In the genomic region with DNA sequence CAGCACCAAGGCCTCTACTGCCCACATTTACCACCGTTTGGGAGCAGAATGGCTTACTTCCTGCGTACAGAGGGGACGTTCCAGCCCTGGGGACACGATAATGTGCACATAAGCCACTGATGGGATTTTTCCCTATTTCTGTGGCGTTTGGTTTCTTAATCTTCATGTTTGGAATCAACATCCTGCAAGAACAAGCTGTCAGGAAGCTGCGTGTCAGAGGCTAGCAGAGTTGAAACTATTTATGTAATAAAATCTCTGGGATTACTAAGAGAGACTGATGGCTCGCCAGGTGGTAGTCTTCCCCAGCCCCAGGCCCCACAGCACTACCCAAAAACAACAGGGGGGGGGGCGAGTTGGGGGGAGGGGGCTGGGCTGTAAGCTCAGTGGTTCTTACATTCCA, we compare ENCODE assay signal across 15 mouse cellular contexts. TPM values are rescaled to one million over a fixed set of nuclear protein-coding genes. Genes with fewer than 3 reads are reported as not detected.
DNase-seq lines count a peak whose midpoint lies in the region; ATAC-seq and TF ChIP-seq lines count a peak whose summit lies in the region.
"Had no signal": no experiment of that assay in that cellular context is flagged by ENCODE, and none has a peak within 500 bp of the region (broad histone marks: within the 10 kb centered on the region; RNA-seq: fewer than 3 reads in every experiment).

No protein-coding gene starts in this region.

- peak overlapping the region; percentile 30 for H3K27ac ChIP-seq in heart, postnatal 0 days (ENCODE audit: low read depth)
- H3K27ac ChIP-seq in heart, embryonic 11.5 days (ENCODE audit: low read depth, low read length): no peak overlapping the region
- peak overlapping the region; percentile 77 for H3K27ac ChIP-seq in liver, adult 2 months (replicated peaks; ENCODE audit: insufficient read depth, low read depth, low read length)
- H3K27ac ChIP-seq in intestine, embryonic 15.5 days: peak overlapping the region; percentile 90
- H3K27ac ChIP-seq in liver, embryonic 15.5 days (replicated peaks): peak overlapping the region; percentile 73

- 43% methylated on average over 8 of the region's 8 CpGs for WGBS in heart, postnatal 0 days
- WGBS in heart, embryonic 11.5 days (ENCODE audit: insufficient replicate concordance): 60% methylated on average over 8 of the region's 8 CpGs
- WGBS in liver, adult 2 months: 12% methylated on average over 8 of the region's 8 CpGs
- 28% methylated on average over 8 of the region's 8 CpGs for WGBS in intestine, embryonic 15.5 days
- 63% methylated on average over 8 of the region's 8 CpGs for WGBS in liver, embryonic 15.5 days (ENCODE audit: insufficient replicate concordance)

- TF ChIP-seq POLR2A in liver, adult 2 months (IDR thresholded peaks at IDR 0.05; ENCODE audit: extremely low read depth, insufficient read depth, low read length): no peak

- TF ChIP-seq EP300 in heart, postnatal 0 days (IDR thresholded peaks at IDR 0.05; ENCODE audit: low read depth): no peak

- no peak overlapping the region for H3K9ac ChIP-seq in heart, postnatal 0 days (replicated peaks; ENCODE audit: low read depth, low read length)
- H3K9ac ChIP-seq in heart, embryonic 11.5 days (ENCODE audit: low read depth, low read length): no peak overlapping the region
- peak overlapping the region; percentile 51 for H3K9ac ChIP-seq in liver, adult 2 months (ENCODE audit: low read depth, low read length)
- H3K9ac ChIP-seq in intestine, embryonic 15.5 days: no peak overlapping the region
- H3K9ac ChIP-seq in liver, embryonic 15.5 days: no peak overlapping the region
- H3K9ac ChIP-seq: forebrain, postnatal 0 days had no signal

- no peak for DNase-seq in heart, postnatal 0 days (ENCODE audit: low spot score)
- DNase-seq in liver, adult 2 months (ENCODE audit: extremely low read depth, low read depth, low spot score): peak; percentile 43
- DNase-seq in liver: no peak
- DNase-seq: forebrain, postnatal 0 days; gastrocnemius, postnatal 36 days; right cerebral cortex, postnatal 25 days; thymus, postnatal 25 days had no signal

- no peaks in the 10 kb centered on the region for H3K36me3 ChIP-seq in heart, postnatal 0 days (replicated peaks; ENCODE audit: control insufficient read depth, insufficient read depth, low read length)
- H3K36me3 ChIP-seq in heart, embryonic 11.5 days (ENCODE audit: control insufficient read depth, insufficient read depth, low read length): no peaks in the 10 kb centered on the region
- H3K36me3 ChIP-seq in liver, adult 2 months (ENCODE audit: control insufficient read depth, insufficient read depth, low read length): no peaks in the 10 kb centered on the region
- no peaks in the 10 kb centered on the region for H3K36me3 ChIP-seq in intestine, embryonic 15.5 days
- 0 out of 2 replicates have a peak, but pooled peaks cover 2% of the 10 kb centered on the region for H3K36me3 ChIP-seq in liver, embryonic 15.5 days (replicated peaks)

- H3K9me3 ChIP-seq in heart, postnatal 0 days (replicated peaks; ENCODE audit: control insufficient read depth, low read length): no peaks in the 10 kb centered on the region
- H3K9me3 ChIP-seq in heart, embryonic 11.5 days (replicated peaks; ENCODE audit: control insufficient read depth, low read length): no peaks in the 10 kb centered on the region
- no peaks in the 10 kb centered on the region for H3K9me3 ChIP-seq in intestine, embryonic 15.5 days
- no peaks in the 10 kb centered on the region for H3K9me3 ChIP-seq in liver, embryonic 15.5 days (replicated peaks)
- H3K9me3 ChIP-seq: hindbrain, embryonic 10.5 days had no signal

- no peak overlapping the region for H3K4me3 ChIP-seq in heart, postnatal 0 days (ENCODE audit: low read depth, low read length)
- H3K4me3 ChIP-seq in heart, embryonic 11.5 days (ENCODE audit: low read depth, low read length): no peak overlapping the region
- H3K4me3 ChIP-seq in liver, adult 2 months (ENCODE audit: insufficient read depth, low read depth, low read length): no peak overlapping the region
- H3K4me3 ChIP-seq in intestine, embryonic 15.5 days (replicated peaks): no peak overlapping the region
- no peak overlapping the region for H3K4me3 ChIP-seq in liver, embryonic 15.5 days (replicated peaks)
- H3K4me3 ChIP-seq: hindbrain, embryonic 10.5 days had no signal

- no peak overlapping the region for H3K4me2 ChIP-seq in heart, postnatal 0 days (ENCODE audit: low read depth, low read length)
- no peak overlapping the region for H3K4me2 ChIP-seq in heart, embryonic 11.5 days
- H3K4me2 ChIP-seq in intestine, embryonic 15.5 days (replicated peaks): no peak overlapping the region
- H3K4me2 ChIP-seq in liver, embryonic 15.5 days: peak overlapping the region; percentile 30

- H3K27me3 ChIP-seq in heart, postnatal 0 days (ENCODE audit: control insufficient read depth, insufficient read depth, low read length): no peaks in the 10 kb centered on the region
- H3K27me3 ChIP-seq in heart, embryonic 11.5 days (ENCODE audit: control insufficient read depth, insufficient read depth, low read length): no peaks in the 10 kb centered on the region
- no peaks in the 10 kb centered on the region for H3K27me3 ChIP-seq in liver, adult 2 months (ENCODE audit: control insufficient read depth, insufficient read depth, low read length)
- H3K27me3 ChIP-seq in intestine, embryonic 15.5 days (replicated peaks): no peaks in the 10 kb centered on the region
- no peaks in the 10 kb centered on the region for H3K27me3 ChIP-seq in liver, embryonic 15.5 days

- peaks cover 59% of the 10 kb centered on the region for H3K4me1 ChIP-seq in heart, postnatal 0 days (ENCODE audit: control insufficient read depth, insufficient read depth)
- peaks cover 64% of the 10 kb centered on the region for H3K4me1 ChIP-seq in heart, embryonic 11.5 days (ENCODE audit: control insufficient read depth, insufficient read depth, low read length)
- H3K4me1 ChIP-seq in liver, adult 2 months (ENCODE audit: control insufficient read depth, insufficient read depth, low read length): peaks cover 57% of the 10 kb centered on the region
- H3K4me1 ChIP-seq in intestine, embryonic 15.5 days (replicated peaks): peaks cover 78% of the 10 kb centered on the region
- H3K4me1 ChIP-seq in liver, embryonic 15.5 days (replicated peaks): peaks cover 70% of the 10 kb centered on the region

- peaks cover 28% of the 10 kb centered on the region; the same call in 1 of the 2 replicates for H3K79me2 ChIP-seq in liver, adult 2 months (ENCODE audit: control insufficient read depth, insufficient read depth, low read length)

- no peak for TF ChIP-seq CTCF in heart, postnatal 0 days (IDR thresholded peaks at IDR 0.05; ENCODE audit: low read depth)
- no peak for TF ChIP-seq CTCF in liver, adult 2 months (IDR thresholded peaks at IDR 0.05; ENCODE audit: low read depth, low read length)

- ATAC-seq in heart, postnatal 0 days (ENCODE audit: insufficient read depth, low read depth): no peak
- ATAC-seq in heart, embryonic 11.5 days (replicated peaks; ENCODE audit: insufficient number of reproducible peaks, low FRiP score, low TSS enrichment): no peak
- ATAC-seq in intestine, embryonic 15.5 days: no peak
- ATAC-seq in liver, embryonic 15.5 days (ENCODE audit: insufficient read depth): no peak
- ATAC-seq in frontal cortex, adult (ENCODE audit: low TSS enrichment): no peak

RNA-seq across cellular contexts. Expression of a gene that starts 6.3 kb away (rescaled TPM):
- total RNA-seq in heart, postnatal 0 days (2014; rRNA removed; ENCODE audit: low replicate concordance): 72.9 and 73.8 TPM in 2 replicates
- 18.5 and 19.4 TPM in 2 replicates for polyA plus RNA-seq in heart, postnatal 0 days (2015; fragmentation: Nextera tagmentation; extraction: Ambion mirVana)
- 23.6 and 25.7 TPM in 2 replicates for polyA plus RNA-seq in heart, embryonic 11.5 days (2014; fragmentation: Nextera tagmentation; extraction: Ambion mirVana)
- 26.6 and 39.5 TPM in 2 replicates for total RNA-seq in liver, adult 2 months (2014; rRNA removed)
- polyA plus RNA-seq in liver, adult 2 months (2012; rRNA removed): 43.6 and 46.8 TPM in 2 replicates
- 42.7 and 44.3 TPM in 2 replicates for polyA plus RNA-seq in intestine, embryonic 15.5 days (2015; fragmentation: Nextera tagmentation; extraction: Ambion mirVana)
- 18.1 and 20.7 TPM in 2 replicates for polyA plus RNA-seq in liver, embryonic 15.5 days (2015; fragmentation: Nextera tagmentation; extraction: Ambion mirVana)

RNA-seq across cellular contexts. Expression of a gene that starts 14.5 kb away (rescaled TPM):
- 8.2 and 9.5 TPM in 2 replicates for total RNA-seq in heart, postnatal 0 days (2014; rRNA removed; ENCODE audit: low replicate concordance)
- 9.0 and 9.1 TPM in 2 replicates for polyA plus RNA-seq in heart, postnatal 0 days (2015; fragmentation: Nextera tagmentation; extraction: Ambion mirVana)
- 18.5 and 19.3 TPM in 2 replicates for polyA plus RNA-seq in heart, embryonic 11.5 days (2014; fragmentation: Nextera tagmentation; extraction: Ambion mirVana)
- total RNA-seq in liver, adult 2 months (2014; rRNA removed): 2.0 and 2.8 TPM in 2 replicates
- 4.6 and 6.3 TPM in 2 replicates for polyA plus RNA-seq in liver, adult 2 months (2012; rRNA removed)
- polyA plus RNA-seq in intestine, embryonic 15.5 days (2015; fragmentation: Nextera tagmentation; extraction: Ambion mirVana): 17.4 and 18.7 TPM in 2 replicates
- polyA plus RNA-seq in liver, embryonic 15.5 days (2015; fragmentation: Nextera tagmentation; extraction: Ambion mirVana): 17.9 and 18.3 TPM in 2 replicates

RNA-seq across cellular contexts. Expression of a gene that starts 45.1 kb away (rescaled TPM):
- total RNA-seq in heart, postnatal 0 days (2014; rRNA removed; ENCODE audit: low replicate concordance): not detected in 2 replicates
- 0.04 TPM in 1 of 2 replicates, not detected in the other for polyA plus RNA-seq in heart, postnatal 0 days (2015; fragmentation: Nextera tagmentation; extraction: Ambion mirVana)
- 0.64 TPM in 1 of 2 replicates, not detected in the other for polyA plus RNA-seq in heart, embryonic 11.5 days (2014; fragmentation: Nextera tagmentation; extraction: Ambion mirVana)
- not detected in 2 replicates for total RNA-seq in liver, adult 2 months (2014; rRNA removed)
- polyA plus RNA-seq in liver, adult 2 months (2012; rRNA removed): not detected in 2 replicates
- polyA plus RNA-seq in intestine, embryonic 15.5 days (2015; fragmentation: Nextera tagmentation; extraction: Ambion mirVana): not detected in 2 replicates
- polyA plus RNA-seq in liver, embryonic 15.5 days (2015; fragmentation: Nextera tagmentation; extraction: Ambion mirVana): not detected in 2 replicates
- total RNA-seq: common myeloid progenitor, adult 5-6 weeks; gastrocnemius, postnatal 36 days; megakaryocyte-erythroid progenitor cell, adult 5-6 weeks; MEL had no signal
- polyA plus RNA-seq: hindbrain, embryonic 10.5 days had no signal

RNA-seq across cellular contexts. Expression of a gene that starts 55.1 kb away (rescaled TPM):
- 30.2 and 47.1 TPM in 2 replicates for total RNA-seq in heart, postnatal 0 days (2014; rRNA removed; ENCODE audit: low replicate concordance)
- 31.8 and 33.8 TPM in 2 replicates for polyA plus RNA-seq in heart, postnatal 0 days (2015; fragmentation: Nextera tagmentation; extraction: Ambion mirVana)
- 34.4 and 41.9 TPM in 2 replicates for polyA plus RNA-seq in heart, embryonic 11.5 days (2014; fragmentation: Nextera tagmentation; extraction: Ambion mirVana)
- 5.2 and 8.5 TPM in 2 replicates for total RNA-seq in liver, adult 2 months (2014; rRNA removed)
- polyA plus RNA-seq in liver, adult 2 months (2012; rRNA removed): 7.6 and 11.3 TPM in 2 replicates
- 66.6 and 70.2 TPM in 2 replicates for polyA plus RNA-seq in intestine, embryonic 15.5 days (2015; fragmentation: Nextera tagmentation; extraction: Ambion mirVana)
- 97.2 and 98.6 TPM in 2 replicates for polyA plus RNA-seq in liver, embryonic 15.5 days (2015; fragmentation: Nextera tagmentation; extraction: Ambion mirVana)
